Mouse (Mus musculus) ES-E14 (cell line): Measurements from ENCODE around the gene Gck. TPM values are rescaled to one million over a fixed set of nuclear protein-coding genes. Genes with fewer than 3 reads are reported as not detected.

Source experiments
- DNase-seq: peaks from one replicate; pipeline ENCODE4 v3.0.0-alpha.2; 2013; ENCODE audit warnings: low read depth, low spot score
- H3K27ac ChIP-seq: 2 replicates; pipeline ENCODE4 v1.5.1; 2012; ENCODE audit warnings: low read depth, mild to moderate bottlenecking, low read length, moderate library complexity, mixed read lengths; ENCODE audit not compliant: poor library complexity, insufficient read depth, severe bottlenecking
- H3K36me3 ChIP-seq: 2 replicates; pipeline ENCODE4 v1.6.1; 2012; ENCODE audit warnings: mild to moderate bottlenecking, low read length, moderate library complexity, mixed read lengths; ENCODE audit not compliant: control insufficient read depth, poor library complexity, insufficient read depth, severe bottlenecking
- H3K4me1 ChIP-seq, 2 experiments: fragments of 150-350 bp in 1 of 2; sonication (generic) in 1 of 2; 2 replicates each; pipeline ENCODE4 v1.6.1; 2012; ENCODE audit warnings: low read length in 2 of 2, mild to moderate bottlenecking in 1 of 2, mixed read lengths in 1 of 2; ENCODE audit not compliant: control insufficient read depth in 2 of 2, insufficient read depth in 2 of 2, poor library complexity in 1 of 2
- H3K4me3 ChIP-seq, 2 experiments: fragments of 150-350 bp in 1 of 2; sonication (generic) in 1 of 2; 2 replicates each; pipeline ENCODE4 v1.5.1; 2012; ENCODE audit warnings: low read length in 2 of 2, low read depth in 1 of 2, mild to moderate bottlenecking in 1 of 2, mixed read lengths in 1 of 2; ENCODE audit not compliant: insufficient read depth in 1 of 2, poor library complexity in 1 of 2, severe bottlenecking in 1 of 2
- H3K9ac ChIP-seq: 2 replicates; pipeline ENCODE4 v1.6.1; 2012; ENCODE audit warnings: low read depth, mild to moderate bottlenecking, low read length, mixed read lengths; ENCODE audit not compliant: poor library complexity, insufficient read depth, severe bottlenecking
- H3K9me3 ChIP-seq: fragments of 150-350 bp; sonication (generic); 2 replicates; pipeline ENCODE4 v1.6.1; 2012; ENCODE audit warnings: low read depth, mild to moderate bottlenecking, low read length; ENCODE audit not compliant: control insufficient read depth, insufficient read depth
- CHD2 ChIP-seq: IDR thresholded peaks from 2 replicates; pipeline ENCODE4 v1.6.1; 2014; ENCODE audit warnings: mild to moderate bottlenecking, low read depth, low read length, inconsistent platforms
- HCFC1 ChIP-seq: IDR thresholded peaks from 2 replicates; pipeline ENCODE4 v1.6.1; 2012; ENCODE audit warnings: low read length, inconsistent platforms, borderline replicate concordance; ENCODE audit not compliant: insufficient read depth
- MAFK ChIP-seq: IDR thresholded peaks from 2 replicates; pipeline ENCODE4 v1.6.1; 2014; ENCODE audit warnings: mild to moderate bottlenecking, low read depth, low read length, inconsistent platforms; ENCODE audit not compliant: insufficient read depth
- ZC3H11A ChIP-seq: IDR thresholded peaks from 2 replicates; pipeline ENCODE4 v1.6.1; 2012; ENCODE audit warnings: low read depth, mild to moderate bottlenecking, inconsistent platforms, low read length, borderline replicate concordance
- ZNF384 ChIP-seq: IDR thresholded peaks from 2 replicates; pipeline ENCODE4 v1.6.1; 2012; ENCODE audit warnings: low read depth, low read length, inconsistent platforms
- in situ Hi-C, 2 experiments: fragments of 600-800 bp; cut with MboI; formaldehyde crosslinking; loops; one replicate each; pipeline ENCODE4 v1.15.1; 2025; ENCODE audit warnings: low sequenced_read_pairs in 2 of 2, inconsistent platforms in 1 of 2; ENCODE audit not compliant: unreplicated experiment in 2 of 2
- total RNA-seq: library from RNA; depleted of rRNA; stranded (reverse); fragments of 300-350 nt; gene quantifications from 2 replicates; pipeline ENCODE4 v1.2.3, GENCODE M21; 2012

Gene Gck
- total RNA-seq, 1 experiment, result 0.76 TPM

GRCm38 (mm10) chr11:5930578-5930977 is 19.3 kb downstream of the Gck start:
- H3K9ac ChIP-seq, result no peak overlapping the region
- no peak for DNase-seq
- TF ChIP-seq MAFK, result no peak
- TF ChIP-seq ZNF384, result no peak
- TF ChIP-seq HCFC1, result no peak
- TF ChIP-seq ZC3H11A, result no peak
- no peak for TF ChIP-seq CHD2
- no peaks in the 10 kb centered on the region for H3K36me3 ChIP-seq
- H3K27ac ChIP-seq, result no peak overlapping the region
- H3K9me3 ChIP-seq, result 0 out of 2 replicates have a peak, but pooled peaks cover 1% of the 10 kb centered on the region
- H3K4me3 ChIP-seq, result no peak overlapping the region
- in situ Hi-C loops, result no loop called here
- H3K4me1 ChIP-seq, result no peaks in the 10 kb centered on the region

GRCm38 (mm10) chr11:5926696-5927220 is 23.1 kb downstream of the Gck start:
- no peak for DNase-seq
- no peak overlapping the region for H3K27ac ChIP-seq
- 0 out of 4 replicates have a peak, but pooled peaks cover 0 to 2% of the 10 kb centered on the region in 2 experiments for H3K4me1 ChIP-seq
- no peaks in the 10 kb centered on the region for H3K9me3 ChIP-seq
- H3K36me3 ChIP-seq, result no peaks in the 10 kb centered on the region
- no peak overlapping the region for H3K4me3 ChIP-seq
- in situ Hi-C loops, result no loop called here
- TF ChIP-seq MAFK (no peak), ZNF384 (no peak), HCFC1 (no peak), CHD2 (no peak), ZC3H11A (no peak)
- H3K9ac ChIP-seq, result no peak overlapping the region

- TF ChIP-seq CHD2, result no peak
- TF ChIP-seq MAFK, result no peak
- no peak for TF ChIP-seq ZC3H11A
- no peak for TF ChIP-seq HCFC1
- no peak for TF ChIP-seq ZNF384
- no peaks in the 10 kb centered on the region for H3K36me3 ChIP-seq
- in situ Hi-C loops, result no loop called here
- H3K9ac ChIP-seq, result no peak overlapping the region
- no peak for DNase-seq
- H3K4me3 ChIP-seq, result no peak overlapping the region
- no peaks in the 10 kb centered on the region for H3K9me3 ChIP-seq
- peaks cover 2 to 3% of the 10 kb centered on the region in 2 experiments; a peak in 2 of 4 replicates for H3K4me1 ChIP-seq
- no peak overlapping the region for H3K27ac ChIP-seq
Observed at GRCm38 (mm10) chr11:5924699-5925098, 25.2 kb downstream of the Gck start.

GRCm38 (mm10) chr11:5920323-5920960 is 29.4 kb downstream of the Gck start:
- Histone ChIP-seq H3K9me3 (no peaks in the 10 kb centered on the region), H3K4me1 (peaks cover 2 to 4% of the 10 kb centered on the region in 2 experiments; a peak in 2 of 4 replicates), H3K4me3 (no peak overlapping the region), H3K36me3 (no peaks in the 10 kb centered on the region), H3K27ac (no peak overlapping the region), H3K9ac (no peak overlapping the region)
- TF ChIP-seq HCFC1, result no peak
- no peak for DNase-seq
- in situ Hi-C loops, result no loop called here
